Mouse (Mus musculus) liver, embryonic 11.5 days (tissue): Measurements from ENCODE around the gene Lenep. TPM values are rescaled to one million over a fixed set of nuclear protein-coding genes. Genes with fewer than 3 reads are reported as not detected.

Experiments
- ATAC-seq: fragments of 200-750 bp; cut with Nextera tagmentation; replicated peaks from 2 replicates; pipeline ENCODE4 v1.8.0; 2017; ENCODE audit warnings: moderate number of reproducible peaks, mild to moderate bottlenecking, moderate TSS enrichment, moderate library complexity; ENCODE audit not compliant: low FRiP score
- DNase-seq: peaks from one replicate; pipeline ENCODE4 v3.0.0-alpha.2; 2017; ENCODE audit warnings: low spot score
- H3K27ac ChIP-seq: fragments of 300-500 bp; sonication (generic); 2 replicates; pipeline ENCODE4 v1.5.1; 2014; ENCODE audit warnings: mild to moderate bottlenecking, low read depth, low read length, control low read depth
- H3K27me3 ChIP-seq: fragments of 300-500 bp; sonication (generic); replicated peaks from 2 replicates; pipeline ENCODE4 v1.6.1; 2014; ENCODE audit warnings: low read length, mixed read lengths; ENCODE audit not compliant: control insufficient read depth, insufficient read depth
- H3K36me3 ChIP-seq: fragments of 300-500 bp; sonication (generic); 2 replicates; pipeline ENCODE4 v1.6.1; 2014; ENCODE audit warnings: mild to moderate bottlenecking, low read length, moderate library complexity, mixed read lengths; ENCODE audit not compliant: control insufficient read depth, insufficient read depth
- H3K4me1 ChIP-seq: fragments of 300-500 bp; sonication (generic); replicated peaks from 2 replicates; pipeline ENCODE4 v1.6.1; 2014; ENCODE audit warnings: low read length, mixed read lengths; ENCODE audit not compliant: control insufficient read depth, insufficient read depth
- H3K4me2 ChIP-seq: fragments of 300-500 bp; sonication (generic); 2 replicates; pipeline ENCODE4 v1.6.1; 2014; ENCODE audit warnings: mild to moderate bottlenecking, control low read depth, moderate library complexity
- H3K4me3 ChIP-seq: fragments of 300-500 bp; sonication (generic); 2 replicates; pipeline ENCODE4 v1.5.1; 2014; ENCODE audit warnings: low read depth, low read length, control low read depth
- H3K9ac ChIP-seq: fragments of 300-500 bp; sonication (generic); 2 replicates; pipeline ENCODE4 v1.6.1; 2014; ENCODE audit warnings: low read depth, low read length, control low read depth
- H3K9me3 ChIP-seq: fragments of 300-500 bp; sonication (generic); 2 replicates; pipeline ENCODE4 v1.6.1; 2016; ENCODE audit warnings: low read length, inconsistent platforms, mixed read lengths; ENCODE audit not compliant: control insufficient read depth
- WGBS: fragments of 180-500 bp; shearing (Covaris S2); extraction: QIAGEN DNeasy Blood & Tissue Kit; methylation state at CpG from one replicate; pipeline ENCODE4 v1.1.7; 2014; 5-methylcytosine and 5-hydroxymethylcytosine counted together
- polyA plus RNA-seq: library from polyadenylated mRNA; unstranded; fragments of >200 nt; fragmentation: Nextera tagmentation; extraction: Ambion mirVana; gene quantifications from 2 replicates; pipeline ENCODE4 v1.2.1, GENCODE M21; 2014

The Lenep gene
- polyA plus RNA-seq, 1 experiment from 2014 or later = not detected

- H3K27me3 ChIP-seq = no peaks in the 10 kb centered on the region
- H3K9ac ChIP-seq = peak overlapping the region; percentile 75
- DNase-seq (no peak), ATAC-seq (no peak)
- peaks cover 26% of the 10 kb centered on the region for H3K36me3 ChIP-seq
- H3K9me3 ChIP-seq = no peaks in the 10 kb centered on the region
- peaks cover 24% of the 10 kb centered on the region for H3K4me1 ChIP-seq
- peak overlapping the region; percentile 63 for H3K4me3 ChIP-seq
- peak overlapping the region; percentile 98 for H3K4me2 ChIP-seq
- WGBS = 22% methylated on average over 2 of the region's 2 CpGs
- peak overlapping the region; percentile 95; the same call in 1 of the 2 replicates for H3K27ac ChIP-seq
Observed at GRCm38 (mm10) chr3:89417131-89417530, 14.5 kb upstream of the Lenep start.

GRCm38 (mm10) chr3:89416158-89416557 is 13.6 kb upstream of the Lenep start:
- H3K4me1 ChIP-seq = peaks cover 17% of the 10 kb centered on the region
- peak overlapping the region; percentile 98 for H3K4me2 ChIP-seq
- no peak overlapping the region for H3K27ac ChIP-seq
- DNase-seq = no peak
- H3K9me3 ChIP-seq = no peaks in the 10 kb centered on the region
- no peaks in the 10 kb centered on the region for H3K27me3 ChIP-seq
- H3K4me3 ChIP-seq = peak overlapping the region; percentile 63
- 96% methylated on average over 8 of the region's 8 CpGs for WGBS
- H3K36me3 ChIP-seq = peaks cover 26% of the 10 kb centered on the region
- ATAC-seq = no peak
- no peak overlapping the region for H3K9ac ChIP-seq

- peak within 1 kb of the TSS; percentile 67 for H3K9ac ChIP-seq
- peak; percentile 90 for DNase-seq
- H3K36me3 ChIP-seq = peaks cover 28% of the 10 kb centered on the region
- 5% methylated on average over 28 of the region's 28 CpGs for WGBS
- H3K27me3 ChIP-seq = no peaks in the 10 kb centered on the region
- no peaks in the 10 kb centered on the region for H3K9me3 ChIP-seq
- H3K27ac ChIP-seq = peak within 1 kb of the TSS; percentile 62
- peaks cover 11% of the 10 kb centered on the region for H3K4me1 ChIP-seq
- peak within 1 kb of the TSS; percentile 67 for H3K4me3 ChIP-seq
- peak; percentile 100 for ATAC-seq
- H3K4me2 ChIP-seq = peak within 1 kb of the TSS; percentile 85
Observed at GRCm38 (mm10) chr3:89411490-89412393, 9.1 kb upstream of the Lenep start, which contains the start of gene Flad1. Gene Flad1 (minus strand): TSS chr3:89411870.

GRCm38 (mm10) chr3:89410864-89411263 is 8.3 kb upstream of the Lenep start:
- Histone ChIP-seq H3K9ac (peak overlapping the region; percentile 67), H3K36me3 (peaks cover 23% of the 10 kb centered on the region), H3K4me3 (peak overlapping the region; percentile 67)

GRCm38 (mm10) chr3:89409701-89410100 is 7.1 kb upstream of the Lenep start:
- H3K27me3 ChIP-seq = no peaks in the 10 kb centered on the region
- no peaks in the 10 kb centered on the region for H3K9me3 ChIP-seq
- H3K27ac ChIP-seq = no peak overlapping the region
- peaks cover 21% of the 10 kb centered on the region for H3K36me3 ChIP-seq
- WGBS = 93% methylated on average over 3 of the region's 3 CpGs
- ATAC-seq (no peak), DNase-seq (no peak)
- peaks cover 6% of the 10 kb centered on the region for H3K4me1 ChIP-seq
- H3K9ac ChIP-seq = no peak overlapping the region
- H3K4me2 ChIP-seq = no peak overlapping the region
- H3K4me3 ChIP-seq = no peak overlapping the region

More at GRCm38 (mm10) chr3:89410864-89411263, 8.3 kb upstream of the Lenep start:
- Histone ChIP-seq H3K9me3 (no peaks in the 10 kb centered on the region), H3K4me1 (peaks cover 6% of the 10 kb centered on the region), H3K4me2 (peak overlapping the region; percentile 85), H3K27me3 (no peaks in the 10 kb centered on the region), H3K27ac (no peak overlapping the region)
- ATAC-seq (no peak), DNase-seq (no peak)
- 73% methylated on average over 10 of the region's 10 CpGs for WGBS

- peaks cover 14% of the 10 kb centered on the region; the same call in 1 of the 2 replicates for H3K36me3 ChIP-seq
- peaks cover 6% of the 10 kb centered on the region for H3K4me1 ChIP-seq
- 71% methylated on average over 16 of the region's 16 CpGs for WGBS
- no peak for ATAC-seq
- no peak overlapping the region for H3K9ac ChIP-seq
- no peak overlapping the region for H3K27ac ChIP-seq
- DNase-seq = no peak
- no peaks in the 10 kb centered on the region for H3K9me3 ChIP-seq
- H3K4me3 ChIP-seq = no peak overlapping the region
- H3K27me3 ChIP-seq = no peaks in the 10 kb centered on the region
- H3K4me2 ChIP-seq = no peak overlapping the region
Observed at GRCm38 (mm10) chr3:89408448-89408847, 5.9 kb upstream of the Lenep start.

GRCm38 (mm10) chr3:89406887-89407286 is 4.3 kb upstream of the Lenep start:
- ATAC-seq = no peak
- H3K4me1 ChIP-seq = peaks cover 6% of the 10 kb centered on the region
- WGBS = 91% methylated on average over 6 of the region's 6 CpGs
- H3K27me3 ChIP-seq = no peaks in the 10 kb centered on the region
- no peak overlapping the region for H3K27ac ChIP-seq
- no peak overlapping the region for H3K9ac ChIP-seq
- no peak overlapping the region for H3K4me2 ChIP-seq
- DNase-seq = no peak
- peaks cover 14% of the 10 kb centered on the region; the same call in 1 of the 2 replicates for H3K36me3 ChIP-seq
- H3K4me3 ChIP-seq = no peak overlapping the region
- no peaks in the 10 kb centered on the region for H3K9me3 ChIP-seq

GRCm38 (mm10) chr3:89401329-89401728 is 1.3 kb downstream of the Lenep start:
- no peaks in the 10 kb centered on the region for H3K27me3 ChIP-seq
- H3K9me3 ChIP-seq = no peaks in the 10 kb centered on the region
- DNase-seq (no peak), ATAC-seq (no peak)
- H3K36me3 ChIP-seq = peaks cover 13% of the 10 kb centered on the region; the same call in 1 of the 2 replicates
- no peak overlapping the region for H3K9ac ChIP-seq
- H3K4me3 ChIP-seq = no peak overlapping the region
- peaks cover 4% of the 10 kb centered on the region for H3K4me1 ChIP-seq
- no peak overlapping the region for H3K4me2 ChIP-seq
- no peak overlapping the region for H3K27ac ChIP-seq
- WGBS = 91% methylated on average over 7 of the region's 7 CpGs
